Mouse (Mus musculus) layer of hippocampus, postnatal 10 days (tissue): ENCODE data around the gene A4gnt. TPM values are rescaled to one million over a fixed set of nuclear protein-coding genes. Genes with fewer than 3 reads are reported as not detected.
"Not testable (repeated sequence)": the region's sequence is repeated elsewhere in the genome, so short reads cannot be mapped to it uniquely, and the experiment has no call there.

Experiments used
- DNase-seq, 2 experiments: peaks; one replicate each; pipeline ENCODE4 v3.0.0; 2021; ENCODE audit warnings: low spot score in 2 of 2
- long read RNA-seq: library from polyadenylated mRNA; stranded (forward); transcript quantifications from one replicate; pipeline ENCODE4 v2.0.0, GENCODE M21; 2023
- total RNA-seq, 2 experiments: library from RNA; stranded (reverse); gene quantifications; 2 replicates each; pipeline ENCODE4 v1.2.3; 2021

A4gnt gene
- not detected for total RNA-seq
- long read RNA-seq = 0 reads

DNA sequence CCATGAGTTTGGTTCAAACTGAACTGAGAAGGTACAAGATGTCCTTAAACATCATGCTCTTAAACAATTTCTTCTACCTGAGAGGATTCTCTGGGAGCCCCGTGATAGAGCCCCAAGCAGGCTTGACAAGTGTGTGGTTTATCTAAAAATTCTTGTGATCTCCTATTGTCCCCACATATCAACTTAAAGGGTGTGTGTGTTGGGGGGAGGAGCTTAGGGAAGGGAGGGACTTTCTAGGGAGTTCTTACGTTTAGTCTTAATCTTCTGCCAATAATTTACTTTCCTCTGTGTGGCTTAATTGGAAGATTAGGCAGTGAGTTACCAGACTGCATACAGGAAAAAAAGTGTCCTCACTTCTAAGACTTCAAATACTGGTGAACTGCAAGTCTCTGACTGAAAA is at the start of gene A4gnt:
Gene A4gnt, plus strand, starts transcription at position 301 of the 400 bp plus-strand sequence.
- DNase-seq = no peak

GRCm38 (mm10) chr9:99563714-99564113 is 48.6 kb upstream of the A4gnt start:
- DNase-seq = peak; percentile 22 to 39

DNA sequence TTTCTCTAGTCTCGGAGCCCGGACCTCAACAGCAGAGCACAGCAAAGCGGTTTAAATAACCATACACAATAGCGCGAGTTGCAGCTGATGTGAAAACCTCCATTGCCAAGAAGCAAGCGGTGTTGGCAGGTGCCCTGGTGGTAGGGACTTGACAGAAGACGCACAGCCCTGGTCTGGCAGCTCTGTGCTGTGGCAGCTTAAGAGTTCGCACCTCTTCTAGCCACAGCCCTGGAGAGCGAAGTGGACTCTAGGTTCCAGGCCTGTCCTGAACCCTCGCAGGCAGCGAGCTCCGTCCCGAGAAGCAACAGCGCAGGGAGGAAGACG is 44.3 kb upstream of the A4gnt start:
- peak in 1 of 2 experiments; percentile 35 for DNase-seq

DNA sequence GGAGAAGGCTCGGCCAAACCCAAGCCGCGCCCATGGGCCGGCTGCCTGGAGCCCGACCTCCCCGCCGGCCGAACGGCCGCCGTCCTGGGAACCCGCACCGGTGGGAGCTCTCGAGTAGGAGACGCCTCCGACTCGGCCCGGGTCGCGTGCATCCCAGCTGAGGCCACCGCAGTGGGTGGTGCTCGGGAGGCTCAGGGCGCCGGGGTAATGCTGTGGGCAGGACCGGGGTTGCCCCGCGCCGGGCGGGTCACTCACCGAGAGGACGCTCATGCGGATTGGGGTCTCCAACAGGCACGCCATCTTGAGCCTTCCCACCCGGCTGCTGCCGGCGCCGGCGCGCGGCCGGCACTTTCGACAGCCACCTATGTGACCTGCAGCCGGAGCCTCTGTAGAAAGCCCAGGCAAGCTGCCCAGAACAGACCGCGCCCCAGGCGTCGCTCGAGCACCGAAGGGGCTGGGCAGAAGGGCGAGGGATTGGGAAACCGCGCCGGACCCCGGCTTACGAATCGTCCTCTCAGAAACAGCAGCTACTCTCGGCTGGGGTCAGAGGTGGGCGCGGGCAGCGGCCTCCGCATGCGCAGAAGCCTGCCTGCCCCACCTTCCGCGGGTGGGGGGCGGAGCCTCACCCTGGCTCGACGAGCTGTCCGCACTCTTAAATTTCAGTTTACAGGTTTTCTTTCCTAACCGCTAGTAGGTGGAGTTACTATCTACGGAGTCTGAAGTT is 43.8 kb upstream of the A4gnt start, which contains the start of gene Armc8:
Gene Armc8, minus strand, starts transcription at position 553 of the 724 bp plus-strand sequence.
- DNase-seq = peak; percentile 89 to 94

DNA sequence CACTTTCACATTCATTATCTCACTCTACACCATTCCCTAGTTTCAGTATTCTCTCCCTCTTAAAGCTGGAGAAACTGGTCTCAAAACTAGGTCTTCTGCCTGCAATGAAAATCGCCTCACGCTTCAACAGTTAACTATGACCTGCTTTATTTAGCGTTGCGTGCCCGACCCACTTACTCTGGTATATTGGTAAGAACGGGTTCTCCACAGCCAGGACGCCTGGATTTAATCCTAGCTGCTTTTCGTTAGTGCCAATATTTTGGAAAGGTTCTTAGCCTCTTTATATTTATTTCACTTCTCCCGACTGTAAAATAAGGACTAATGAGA is 43.3 kb upstream of the A4gnt start:
- DNase-seq = no peak

- peak; percentile 89 to 92 for DNase-seq
These were observed 36.4 kb upstream of the A4gnt start, which contains the start of gene Dbr1 for GRCm38 (mm10) chr9:99575677-99576480. Dbr1 (plus strand) TSS chr9:99575799.

GRCm38 (mm10) chr9:99580655-99581054 is 31.6 kb upstream of the A4gnt start:
- DNase-seq = peak; percentile 17 to 46

GRCm38 (mm10) chr9:99587505-99588202 is 24.6 kb upstream of the A4gnt start:
- peak; percentile 62 to 70 for DNase-seq

GRCm38 (mm10) chr9:99591144-99591543 is 21.2 kb upstream of the A4gnt start:
- no peak for DNase-seq

- DNase-seq = not testable (repeated sequence)
These were observed 13.2 kb upstream of the A4gnt start for GRCm38 (mm10) chr9:99599127-99599526.

DNA sequence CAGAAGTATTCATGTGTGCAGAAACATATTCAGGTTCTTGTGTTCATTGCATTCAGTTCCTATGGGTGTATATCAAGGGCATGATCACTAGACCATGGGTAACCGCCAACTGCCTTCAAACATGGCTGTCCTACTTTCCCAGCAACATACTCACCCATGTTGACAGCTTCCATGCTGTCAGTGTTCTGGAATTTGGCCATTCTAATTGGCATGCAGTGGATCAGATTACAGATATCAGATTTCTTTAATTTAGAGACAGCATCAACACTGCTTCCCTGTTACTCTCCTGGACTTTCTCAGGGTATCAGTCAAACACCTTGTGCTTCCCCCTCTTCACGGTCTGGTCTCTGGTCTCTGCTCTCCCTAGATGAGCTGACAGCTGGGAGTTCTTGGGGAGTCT is 8.7 kb upstream of the A4gnt start:
- no peak for DNase-seq

DNA sequence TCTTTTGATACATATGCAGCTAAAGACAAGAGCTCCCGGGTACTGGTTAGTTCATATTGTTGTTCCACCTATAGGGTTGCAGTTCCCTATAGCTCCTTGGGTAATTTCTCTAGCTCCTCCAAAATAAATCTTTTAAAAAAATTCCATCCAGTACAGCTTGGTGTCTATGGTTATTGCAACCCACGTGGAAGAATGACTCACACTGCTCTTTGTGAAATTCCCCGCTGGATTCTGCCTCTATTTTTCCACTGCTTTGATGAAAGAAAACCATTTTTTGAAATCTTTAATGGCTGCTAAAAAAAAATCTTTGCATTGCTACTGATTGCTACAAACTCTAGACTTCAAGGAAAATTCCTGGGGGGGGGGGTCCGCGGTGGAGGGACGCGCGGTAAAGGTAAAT is 7.4 kb downstream of the A4gnt start:
- DNase-seq = no peak

- DNase-seq = no peak
These were observed 7.9 kb downstream of the A4gnt start for GRCm38 (mm10) chr9:99620196-99620595.

- no peak for DNase-seq
These were observed 9.7 kb downstream of the A4gnt start for GRCm38 (mm10) chr9:99622034-99622433.

DNA sequence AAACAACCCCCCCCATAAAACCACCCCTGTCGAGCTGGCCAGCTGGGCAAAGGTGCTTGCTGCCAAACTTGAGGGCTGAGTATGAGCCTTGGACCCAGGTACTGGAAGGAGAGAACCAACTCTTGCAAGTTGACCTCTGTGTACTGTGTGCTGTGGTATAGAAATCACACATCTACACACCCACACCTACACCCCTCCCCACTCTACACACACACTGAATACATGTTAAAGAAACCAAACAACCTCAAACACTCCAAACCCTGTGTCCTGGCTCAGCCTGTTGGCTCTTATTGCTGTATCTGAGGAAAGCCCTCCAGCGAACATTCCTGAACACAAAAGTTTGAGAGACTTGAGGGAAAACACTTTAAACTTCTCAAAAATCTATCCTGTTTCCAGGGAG is 10.7 kb downstream of the A4gnt start:
- no peak for DNase-seq

DNA sequence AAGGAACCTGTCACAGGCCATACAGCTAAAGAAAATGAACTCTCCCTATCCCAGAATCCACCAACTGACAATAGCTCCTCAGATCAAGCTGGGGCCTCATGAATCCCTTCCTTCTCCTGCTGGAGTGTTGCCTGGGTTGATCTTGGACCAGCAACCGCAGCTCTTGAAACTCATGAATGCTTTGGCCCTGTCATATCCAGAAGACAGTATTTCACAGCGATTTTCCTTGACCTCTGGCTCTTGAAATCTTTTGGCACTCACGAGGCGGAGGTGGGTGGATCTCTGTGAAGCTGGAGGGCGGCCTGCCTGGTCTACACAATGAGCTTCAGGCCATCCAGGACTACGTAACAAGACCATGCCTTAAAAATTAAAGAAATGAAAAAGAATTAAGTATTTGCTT is 11.8 kb downstream of the A4gnt start:
- no peak for DNase-seq

GRCm38 (mm10) chr9:99628581-99628980 is 16.3 kb downstream of the A4gnt start:
- DNase-seq = no peak

GRCm38 (mm10) chr9:99629281-99630011 is 17.1 kb downstream of the A4gnt start, which contains the start of gene Dzip1l:
Dzip1l (plus strand) TSS chr9:99629496.
- DNase-seq = peak; percentile 73 to 78

GRCm38 (mm10) chr9:99630071-99630470 is 17.8 kb downstream of the A4gnt start:
- DNase-seq = peak; percentile 18 to 20

DNA sequence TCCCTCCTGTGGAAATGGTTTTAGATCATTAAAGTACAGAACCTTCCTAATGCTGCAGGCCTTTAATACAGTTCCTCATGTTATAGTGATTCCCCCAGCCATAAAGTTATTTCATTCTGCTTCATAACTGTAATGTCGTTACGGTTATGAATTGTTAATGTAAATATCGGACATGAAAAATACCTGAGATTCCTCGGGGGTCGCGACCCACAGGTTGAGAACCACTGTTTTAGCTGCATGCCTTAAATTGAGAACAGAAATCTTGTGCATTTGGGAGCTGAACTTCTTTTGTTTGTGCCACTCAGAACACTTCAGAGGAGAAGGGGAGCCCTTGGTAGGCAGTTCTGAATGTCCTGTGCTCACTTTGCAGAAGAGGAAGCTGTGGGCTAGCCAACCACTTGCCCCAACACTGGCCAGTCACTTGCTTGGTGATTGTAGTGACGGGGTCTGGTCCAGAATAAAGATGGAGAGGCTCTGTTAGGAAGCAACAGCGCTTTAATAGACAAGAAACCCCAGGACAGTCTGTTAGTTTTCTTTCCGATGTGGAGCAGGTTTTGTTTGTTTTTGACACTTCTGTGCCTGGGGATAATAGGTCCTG is 18.3 kb downstream of the A4gnt start:
- peak; percentile 24 to 36 for DNase-seq

- peak; percentile 19 to 32 for DNase-seq
These were observed 19.5 kb downstream of the A4gnt start for GRCm38 (mm10) chr9:99631781-99632180.
